Mouse (Mus musculus): Measurements from ENCODE around the gene Tmem87b. TPM values are rescaled to one million over a fixed set of nuclear protein-coding genes. Genes with fewer than 3 reads are reported as not detected.
A peak's percentile ranks its signal among the peaks of the same experiment; 100 is the strongest.

The Tmem87b gene
- polyA plus RNA-seq, 1 experiment, result 4.5 TPM

DNA sequence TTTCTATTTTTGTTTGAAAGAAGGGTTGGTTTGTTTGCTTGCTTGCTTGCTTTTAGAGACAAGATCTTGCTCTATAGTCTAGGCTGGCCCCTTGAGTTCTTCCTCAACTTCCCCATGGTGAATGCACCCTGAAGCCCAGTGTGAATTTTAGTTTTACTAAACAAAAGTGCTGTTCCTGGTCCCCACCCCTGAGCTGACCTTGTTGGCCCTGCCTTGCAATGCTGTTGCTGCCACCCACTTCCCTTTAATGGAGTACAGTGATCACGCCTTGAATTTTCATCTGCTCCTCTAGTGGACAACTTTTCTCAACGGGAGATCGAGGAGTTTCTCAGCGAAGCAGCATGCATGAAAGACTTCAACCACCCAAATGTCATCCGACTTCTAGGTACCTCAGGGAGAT lies 35.7 kb upstream of the Tmem87b start:
- Histone ChIP-seq H3K4me3 (ENCODE audit: insufficient read depth, poor library complexity, severe bottlenecking) (no peak overlapping the region), H3K27me3 (ENCODE audit: control insufficient read depth, insufficient read depth, insufficient read length) (no peaks in the 10 kb centered on the region), H3K79me2 (ENCODE audit: control insufficient read depth, insufficient read depth) (no peaks in the 10 kb centered on the region), H3K36me3 (ENCODE audit: control insufficient read depth, insufficient read depth) (peaks cover 12% of the 10 kb centered on the region), H3K79me3 (ENCODE audit: low read depth) (no peaks in the 10 kb centered on the region), H3ac (ENCODE audit: control insufficient read depth, insufficient read length, low read depth) (no peak overlapping the region)
- TF ChIP-seq CEBPB (IDR thresholded peaks at IDR 0.05; ENCODE audit: low read depth) (no peak), USF1 (IDR thresholded peaks at IDR 0.05; ENCODE audit: low read depth) (no peak), MYOG (IDR thresholded peaks at IDR 0.05; ENCODE audit: control insufficient read depth, extremely low read depth, insufficient read length) (no peak), MYOD1 (IDR thresholded peaks at IDR 0.05; ENCODE audit: control insufficient read depth, insufficient read length, low read depth) (no peak), FOSL1 (IDR thresholded peaks at IDR 0.05; ENCODE audit: insufficient read depth, low read length, poor library complexity, severe bottlenecking) (no peak), MAX (IDR thresholded peaks at IDR 0.05) (no peak), CTCF (IDR thresholded peaks at IDR 0.05; ENCODE audit: control insufficient read depth, insufficient read depth, insufficient read length) (no peak)

- no peak for TF ChIP-seq CTCF (IDR thresholded peaks at IDR 0.05; ENCODE audit: control insufficient read depth, insufficient read depth, insufficient read length)
- TF ChIP-seq USF1 (IDR thresholded peaks at IDR 0.05; ENCODE audit: low read depth), result no peak
- no peak for TF ChIP-seq FOSL1 (IDR thresholded peaks at IDR 0.05; ENCODE audit: insufficient read depth, low read length, poor library complexity, severe bottlenecking)
- no peak for TF ChIP-seq MYOD1 (IDR thresholded peaks at IDR 0.05; ENCODE audit: control insufficient read depth, insufficient read length, low read depth)
- TF ChIP-seq CEBPB (IDR thresholded peaks at IDR 0.05; ENCODE audit: low read depth), result no peak
- TF ChIP-seq MAX (IDR thresholded peaks at IDR 0.05), result no peak
- TF ChIP-seq MYOG (IDR thresholded peaks at IDR 0.05; ENCODE audit: control insufficient read depth, extremely low read depth, insufficient read length), result no peak
- no peaks in the 10 kb centered on the region for H3K79me3 ChIP-seq (ENCODE audit: low read depth)
- no peak overlapping the region for H3ac ChIP-seq (ENCODE audit: control insufficient read depth, insufficient read length, low read depth)
- no peaks in the 10 kb centered on the region for H3K79me2 ChIP-seq (ENCODE audit: control insufficient read depth, insufficient read depth)
- H3K36me3 ChIP-seq (ENCODE audit: control insufficient read depth, insufficient read depth), result peaks cover 12% of the 10 kb centered on the region
- H3K27me3 ChIP-seq (ENCODE audit: control insufficient read depth, insufficient read depth, insufficient read length), result no peaks in the 10 kb centered on the region
- no peak overlapping the region for H3K4me3 ChIP-seq (ENCODE audit: insufficient read depth, poor library complexity, severe bottlenecking)
These were observed 34.1 kb upstream of the Tmem87b start for GRCm38 (mm10) chr2:128783660-128784345.

GRCm38 (mm10) chr2:128784814-128785213 lies 33.1 kb upstream of the Tmem87b start:
- Histone ChIP-seq H3K79me2 (ENCODE audit: control insufficient read depth, insufficient read depth) (no peaks in the 10 kb centered on the region), H3K79me3 (ENCODE audit: low read depth) (no peaks in the 10 kb centered on the region), H3K4me3 (ENCODE audit: insufficient read depth, poor library complexity, severe bottlenecking) (no peak overlapping the region), H3K36me3 (ENCODE audit: control insufficient read depth, insufficient read depth) (peaks cover 12% of the 10 kb centered on the region), H3ac (ENCODE audit: control insufficient read depth, insufficient read length, low read depth) (no peak overlapping the region), H3K27me3 (ENCODE audit: control insufficient read depth, insufficient read depth, insufficient read length) (no peaks in the 10 kb centered on the region)
- TF ChIP-seq MYOG (IDR thresholded peaks at IDR 0.05; ENCODE audit: control insufficient read depth, extremely low read depth, insufficient read length), result no peak
- TF ChIP-seq MAX (IDR thresholded peaks at IDR 0.05), result no peak
- TF ChIP-seq CTCF (IDR thresholded peaks at IDR 0.05; ENCODE audit: control insufficient read depth, insufficient read depth, insufficient read length), result no peak
- TF ChIP-seq USF1 (IDR thresholded peaks at IDR 0.05; ENCODE audit: low read depth), result no peak
- TF ChIP-seq FOSL1 (IDR thresholded peaks at IDR 0.05; ENCODE audit: insufficient read depth, low read length, poor library complexity, severe bottlenecking), result no peak
- no peak for TF ChIP-seq MYOD1 (IDR thresholded peaks at IDR 0.05; ENCODE audit: control insufficient read depth, insufficient read length, low read depth)
- no peak for TF ChIP-seq CEBPB (IDR thresholded peaks at IDR 0.05; ENCODE audit: low read depth)

DNA sequence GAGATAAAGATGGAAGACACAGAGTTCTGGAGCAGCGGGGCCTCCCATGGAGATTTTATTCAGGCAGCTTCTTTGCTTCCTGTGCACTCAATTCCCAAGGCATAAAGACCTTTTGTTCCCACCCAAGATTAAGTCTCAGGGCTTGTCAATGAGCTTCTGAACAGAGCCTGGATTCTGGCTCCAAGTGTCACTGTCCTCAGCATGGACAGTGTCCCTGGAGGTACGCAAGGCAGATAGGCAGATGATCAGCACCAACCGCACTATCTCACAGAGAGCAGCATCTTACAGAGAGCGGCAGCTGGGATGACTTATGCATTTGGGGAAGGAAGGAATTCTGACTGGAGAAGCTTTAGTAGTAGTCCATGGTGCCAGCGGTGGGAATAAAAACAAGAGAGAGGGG lies 31.6 kb upstream of the Tmem87b start:
- Histone ChIP-seq H3K27me3 (ENCODE audit: control insufficient read depth, insufficient read depth, insufficient read length) (no peaks in the 10 kb centered on the region), H3K36me3 (ENCODE audit: control insufficient read depth, insufficient read depth) (peaks cover 12% of the 10 kb centered on the region), H3K4me3 (ENCODE audit: insufficient read depth, poor library complexity, severe bottlenecking) (no peak overlapping the region), H3K79me3 (ENCODE audit: low read depth) (no peaks in the 10 kb centered on the region), H3ac (ENCODE audit: control insufficient read depth, insufficient read length, low read depth) (no peak overlapping the region), H3K79me2 (ENCODE audit: control insufficient read depth, insufficient read depth) (no peaks in the 10 kb centered on the region)
- TF ChIP-seq MYOD1 (IDR thresholded peaks at IDR 0.05; ENCODE audit: control insufficient read depth, insufficient read length, low read depth) (no peak), CEBPB (IDR thresholded peaks at IDR 0.05; ENCODE audit: low read depth) (no peak)

- no peak overlapping the region for H3ac ChIP-seq (ENCODE audit: control insufficient read depth, insufficient read length, low read depth)
- H3K4me3 ChIP-seq (ENCODE audit: insufficient read depth, poor library complexity, severe bottlenecking), result no peak overlapping the region
- peaks cover 12% of the 10 kb centered on the region for H3K36me3 ChIP-seq (ENCODE audit: control insufficient read depth, insufficient read depth)
- TF ChIP-seq MAX (IDR thresholded peaks at IDR 0.05), result no peak
- TF ChIP-seq MYOD1 (IDR thresholded peaks at IDR 0.05; ENCODE audit: control insufficient read depth, insufficient read length, low read depth), result no peak
- TF ChIP-seq FOSL1 (IDR thresholded peaks at IDR 0.05; ENCODE audit: insufficient read depth, low read length, poor library complexity, severe bottlenecking), result no peak
- no peak for TF ChIP-seq USF1 (IDR thresholded peaks at IDR 0.05; ENCODE audit: low read depth)
- TF ChIP-seq CTCF (IDR thresholded peaks at IDR 0.05; ENCODE audit: control insufficient read depth, insufficient read depth, insufficient read length), result no peak
- no peak for TF ChIP-seq MYOG (IDR thresholded peaks at IDR 0.05; ENCODE audit: control insufficient read depth, extremely low read depth, insufficient read length)
- TF ChIP-seq CEBPB (IDR thresholded peaks at IDR 0.05; ENCODE audit: low read depth), result no peak
- no peaks in the 10 kb centered on the region for H3K79me3 ChIP-seq (ENCODE audit: low read depth)
- H3K79me2 ChIP-seq (ENCODE audit: control insufficient read depth, insufficient read depth), result no peaks in the 10 kb centered on the region
- no peaks in the 10 kb centered on the region for H3K27me3 ChIP-seq (ENCODE audit: control insufficient read depth, insufficient read depth, insufficient read length)
These were observed 31.1 kb upstream of the Tmem87b start for GRCm38 (mm10) chr2:128786795-128787194.

DNA sequence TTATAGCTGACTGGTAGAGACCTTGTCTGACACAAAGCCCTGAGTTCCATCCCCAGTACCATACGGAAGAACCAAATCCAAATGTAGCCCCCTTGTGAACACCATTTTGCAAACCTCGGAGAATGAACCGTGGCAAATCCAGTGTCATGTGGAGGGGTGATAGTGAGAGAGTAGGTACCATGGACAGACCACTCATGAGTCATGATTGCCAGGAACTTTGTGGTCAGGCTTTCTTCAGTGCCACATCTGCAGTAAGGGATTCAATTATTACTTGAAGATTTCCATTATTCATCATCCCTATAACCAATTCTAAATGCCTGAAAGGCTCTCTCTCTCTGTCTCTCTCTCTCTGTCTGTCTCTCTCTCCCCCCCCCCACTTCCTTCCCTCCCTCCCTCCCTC lies 30.1 kb upstream of the Tmem87b start:
- Histone ChIP-seq H3K27me3 (ENCODE audit: control insufficient read depth, insufficient read depth, insufficient read length) (no peaks in the 10 kb centered on the region), H3ac (ENCODE audit: control insufficient read depth, insufficient read length, low read depth) (no peak overlapping the region), H3K79me3 (ENCODE audit: low read depth) (no peaks in the 10 kb centered on the region), H3K36me3 (ENCODE audit: control insufficient read depth, insufficient read depth) (peaks cover 8% of the 10 kb centered on the region), H3K79me2 (ENCODE audit: control insufficient read depth, insufficient read depth) (no peaks in the 10 kb centered on the region), H3K4me3 (ENCODE audit: insufficient read depth, poor library complexity, severe bottlenecking) (no peak overlapping the region)
- TF ChIP-seq CTCF (IDR thresholded peaks at IDR 0.05; ENCODE audit: control insufficient read depth, insufficient read depth, insufficient read length) (no peak), FOSL1 (IDR thresholded peaks at IDR 0.05; ENCODE audit: insufficient read depth, low read length, poor library complexity, severe bottlenecking) (peak; percentile 41), MYOG (IDR thresholded peaks at IDR 0.05; ENCODE audit: control insufficient read depth, extremely low read depth, insufficient read length) (no peak), MAX (IDR thresholded peaks at IDR 0.05) (peak; percentile 15), MYOD1 (IDR thresholded peaks at IDR 0.05; ENCODE audit: control insufficient read depth, insufficient read length, low read depth) (peak; percentile 40), CEBPB (IDR thresholded peaks at IDR 0.05; ENCODE audit: low read depth) (no peak), USF1 (IDR thresholded peaks at IDR 0.05; ENCODE audit: low read depth) (peak; percentile 38)

Measured in C2C12 (cell line).